Mouse (Mus musculus) small intestine, adult 2 months (tissue): ENCODE measurements around the gene Hspg2.

ENCODE experiments used
- CTCF ChIP-seq: fragments of 200-500 bp; IDR thresholded peaks from 2 replicates; pipeline ENCODE4 v1.5.1; 2012; ENCODE audit warnings: low read depth, mild to moderate bottlenecking, control low read depth, inconsistent platforms, low read length, moderate library complexity, mixed read lengths; ENCODE audit not compliant: insufficient replicate concordance, insufficient read length; ENCODE audit errors: extremely low read depth
- POLR2A ChIP-seq: fragments of 200-500 bp; IDR thresholded peaks from 2 replicates; pipeline ENCODE4 v1.6.1; 2012; ENCODE audit warnings: low read depth, mild to moderate bottlenecking, control low read depth, inconsistent platforms, low read length, moderate library complexity

DNA sequence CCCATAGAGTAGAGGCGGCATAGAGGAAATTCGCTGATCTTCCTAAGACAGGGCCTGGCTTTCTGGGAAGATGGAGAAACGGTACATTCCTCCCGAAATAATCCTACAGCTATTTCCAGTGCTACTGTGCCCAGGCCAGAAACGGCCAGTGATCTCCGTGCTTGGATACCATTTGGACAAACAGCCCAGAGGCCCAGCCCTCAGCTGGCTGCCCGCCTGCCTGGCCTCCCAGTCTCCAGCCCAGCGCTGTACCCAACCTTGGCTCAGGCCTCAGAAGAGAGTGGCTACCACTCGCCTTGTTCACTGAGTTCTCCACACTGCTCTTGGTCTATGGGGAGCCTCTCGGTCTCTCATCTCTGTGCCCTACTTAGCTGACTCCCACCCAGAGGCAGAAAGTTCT lies 18.9 kb upstream of the Hspg2 start:
- TF ChIP-seq POLR2A (no peak), CTCF (no peak)
